Mouse (Mus musculus): ENCODE measurements around the gene Zfp655. TPM values are rescaled to one million over a fixed set of nuclear protein-coding genes. Genes with fewer than 3 reads are reported as not detected.

The Zfp655 gene
- polyA plus RNA-seq (2016; fragmentation: Nextera tagmentation; extraction: Ambion mirVana), result 37.4 and 38.0 TPM in 2 replicates

- Histone ChIP-seq H3K4me1 (peaks cover 21% of the 10 kb centered on the region), H3K27ac (peak within 1 kb of the TSS; percentile 85), H3K4me3 (replicated peaks) (peak within 1 kb of the TSS; percentile 99), H3K4me2 (peak within 1 kb of the TSS; percentile 73), H3K36me3 (replicated peaks) (peaks cover 31% of the 10 kb centered on the region), H3K9ac (peak within 1 kb of the TSS; percentile 98), H3K9me3 (no peaks in the 10 kb centered on the region), H3K27me3 (0 out of 2 replicates have a peak, but pooled peaks cover 3% of the 10 kb centered on the region)
- peak; percentile 98 for ATAC-seq (ENCODE audit: low FRiP score)
- WGBS, result under 1% methylated on average over 42 of the region's 42 CpGs
Observed at GRCm38 (mm10) chr5:145231367-145231871, at the start of gene Zfp655. TSS of gene Zfp655 (plus strand) at chr5:145231715.

- no peaks in the 10 kb centered on the region for H3K9me3 ChIP-seq
- ATAC-seq (ENCODE audit: low FRiP score), result no peak
- H3K36me3 ChIP-seq (replicated peaks), result peaks cover 73% of the 10 kb centered on the region
- no peak overlapping the region for H3K27ac ChIP-seq
- no peak overlapping the region for H3K4me2 ChIP-seq
- H3K27me3 ChIP-seq, result no peaks in the 10 kb centered on the region
- no peak overlapping the region for H3K9ac ChIP-seq
- H3K4me1 ChIP-seq, result peaks cover 8% of the 10 kb centered on the region
- H3K4me3 ChIP-seq (replicated peaks), result no peak overlapping the region
- WGBS, result 93% methylated on average over 2 of the region's 2 CpGs
Observed at GRCm38 (mm10) chr5:145185244-145185643, 46.3 kb upstream of the Zfp655 start.

- H3K9ac ChIP-seq, result no peak overlapping the region
- peaks cover 12% of the 10 kb centered on the region for H3K4me1 ChIP-seq
- H3K36me3 ChIP-seq (replicated peaks), result peaks cover 39% of the 10 kb centered on the region
- H3K4me2 ChIP-seq, result no peak overlapping the region
- ATAC-seq (ENCODE audit: low FRiP score), result no peak
- no peak overlapping the region for H3K27ac ChIP-seq
- H3K9me3 ChIP-seq, result no peaks in the 10 kb centered on the region
- H3K4me3 ChIP-seq (replicated peaks), result no peak overlapping the region
- no peaks in the 10 kb centered on the region for H3K27me3 ChIP-seq
- WGBS, result 95% methylated on average over 6 of the region's 6 CpGs
Observed at GRCm38 (mm10) chr5:145189416-145189815, 42.1 kb upstream of the Zfp655 start.

- H3K27me3 ChIP-seq, result no peaks in the 10 kb centered on the region
- no peaks in the 10 kb centered on the region for H3K9me3 ChIP-seq
- peak overlapping the region; percentile 73 for H3K4me2 ChIP-seq
- H3K27ac ChIP-seq, result no peak overlapping the region
- no peak for ATAC-seq (ENCODE audit: low FRiP score)
- WGBS, result 59% methylated on average over 5 of the region's 5 CpGs
- H3K9ac ChIP-seq, result peak overlapping the region; percentile 96
- H3K4me3 ChIP-seq (replicated peaks), result peak overlapping the region; percentile 88
- H3K4me1 ChIP-seq, result peaks cover 12% of the 10 kb centered on the region
- peaks cover 40% of the 10 kb centered on the region for H3K36me3 ChIP-seq (replicated peaks)
Observed at GRCm38 (mm10) chr5:145190373-145190772, 41.1 kb upstream of the Zfp655 start.

- 1% methylated on average over 41 of the region's 41 CpGs for WGBS
- peaks cover 39% of the 10 kb centered on the region for H3K36me3 ChIP-seq (replicated peaks)
Observed at GRCm38 (mm10) chr5:145190875-145191798, 40.4 kb upstream of the Zfp655 start.

GRCm38 (mm10) chr5:145191962-145192361 lies 39.6 kb upstream of the Zfp655 start, which contains the start of gene Atp5j2:
TSS of gene Atp5j2 (minus strand) at chr5:145192062.
- whole genome bisulfite sequencing, result 85% methylated on average over 2 of the region's 2 CpGs
- peaks cover 12% of the 10 kb centered on the region for H3K4me1 ChIP-seq
- H3K27me3 ChIP-seq, result no peaks in the 10 kb centered on the region
- H3K4me3 ChIP-seq (replicated peaks), result peak within 1 kb of the TSS; percentile 88
- no peaks in the 10 kb centered on the region for H3K9me3 ChIP-seq
- H3K9ac ChIP-seq, result peak within 1 kb of the TSS; percentile 96
- peaks cover 31% of the 10 kb centered on the region for H3K36me3 ChIP-seq (replicated peaks)
- ATAC-seq (ENCODE audit: low FRiP score), result no peak
- peak within 1 kb of the TSS; percentile 73 for H3K4me2 ChIP-seq
- peak within 1 kb of the TSS; percentile 82 for H3K27ac ChIP-seq

More at GRCm38 (mm10) chr5:145190875-145191798, 40.4 kb upstream of the Zfp655 start:
- H3K4me1 ChIP-seq, result peaks cover 12% of the 10 kb centered on the region
- H3K27me3 ChIP-seq, result no peaks in the 10 kb centered on the region
- peak overlapping the region; percentile 88 for H3K4me3 ChIP-seq (replicated peaks)
- ATAC-seq (ENCODE audit: low FRiP score), result peak; percentile 92
- peak overlapping the region; percentile 73 for H3K4me2 ChIP-seq
- peak overlapping the region; percentile 96 for H3K9ac ChIP-seq
- H3K27ac ChIP-seq, result peak overlapping the region; percentile 82
- no peaks in the 10 kb centered on the region for H3K9me3 ChIP-seq

- WGBS, result 78% methylated on average over 7 of the region's 7 CpGs
- H3K4me3 ChIP-seq (replicated peaks), result no peak overlapping the region
- H3K9ac ChIP-seq, result 0 out of 2 replicates have a peak overlapping the region, but pooled peaks have one; percentile 70
Observed at GRCm38 (mm10) chr5:145200387-145200786, 31.1 kb upstream of the Zfp655 start.

GRCm38 (mm10) chr5:145201321-145201991 lies 30.1 kb upstream of the Zfp655 start, which contains the start of gene Zkscan14:
TSS of gene Zkscan14 (minus strand) at chr5:145201868.
- WGBS, result 2% methylated on average over 37 of the region's 37 CpGs

More at GRCm38 (mm10) chr5:145200387-145200786, 31.1 kb upstream of the Zfp655 start:
- H3K36me3 ChIP-seq (replicated peaks), result peaks cover 7% of the 10 kb centered on the region
- H3K4me1 ChIP-seq, result peaks cover 26% of the 10 kb centered on the region
- H3K9me3 ChIP-seq, result no peaks in the 10 kb centered on the region
- H3K4me2 ChIP-seq, result 0 out of 2 replicates have a peak overlapping the region, but pooled peaks have one; percentile 9
- H3K27ac ChIP-seq, result no peak overlapping the region
- no peaks in the 10 kb centered on the region for H3K27me3 ChIP-seq
- no peak for ATAC-seq (ENCODE audit: low FRiP score)

GRCm38 (mm10) chr5:145202446-145202845 lies 29.1 kb upstream of the Zfp655 start:
- 55% methylated on average over 3 of the region's 3 CpGs for WGBS
- peaks cover 8% of the 10 kb centered on the region for H3K36me3 ChIP-seq (replicated peaks)
- no peaks in the 10 kb centered on the region for H3K9me3 ChIP-seq
- ATAC-seq (ENCODE audit: low FRiP score), result no peak
- H3K9ac ChIP-seq, result no peak overlapping the region
- no peak overlapping the region for H3K27ac ChIP-seq
- H3K4me2 ChIP-seq, result no peak overlapping the region
- peaks cover 32% of the 10 kb centered on the region for H3K4me1 ChIP-seq
- H3K27me3 ChIP-seq, result no peaks in the 10 kb centered on the region
- H3K4me3 ChIP-seq (replicated peaks), result 0 out of 2 replicates have a peak overlapping the region, but pooled peaks have one; percentile 4

More at GRCm38 (mm10) chr5:145201321-145201991, 30.1 kb upstream of the Zfp655 start, which contains the start of gene Zkscan14:
- Histone ChIP-seq H3K9ac (peak within 1 kb of the TSS; percentile 70), H3K4me3 (replicated peaks) (peak within 1 kb of the TSS; percentile 77), H3K27ac (peak within 1 kb of the TSS; percentile 50), H3K4me2 (peak within 1 kb of the TSS; percentile 97), H3K27me3 (no peaks in the 10 kb centered on the region), H3K9me3 (no peaks in the 10 kb centered on the region), H3K36me3 (replicated peaks) (no peaks in the 10 kb centered on the region), H3K4me1 (peaks cover 32% of the 10 kb centered on the region)
- peak; percentile 15 for ATAC-seq (ENCODE audit: low FRiP score)

- Histone ChIP-seq H3K27ac (peak within 1 kb of the TSS; percentile 87), H3K27me3 (no peaks in the 10 kb centered on the region), H3K4me1 (peaks cover 32% of the 10 kb centered on the region), H3K36me3 (replicated peaks) (peaks cover 14% of the 10 kb centered on the region), H3K4me2 (peak within 1 kb of the TSS; percentile 59), H3K4me3 (replicated peaks) (peak within 1 kb of the TSS; percentile 58), H3K9ac (peak within 1 kb of the TSS; percentile 61), H3K9me3 (no peaks in the 10 kb centered on the region)
- WGBS, result under 1% methylated on average over 22 of the region's 22 CpGs
- ATAC-seq (ENCODE audit: low FRiP score), result peak; percentile 94
Observed at GRCm38 (mm10) chr5:145203936-145204691, 27.4 kb upstream of the Zfp655 start, which contains the start of gene Zkscan5. TSS of gene Zkscan5 (plus strand) at chr5:145204562.

- H3K4me2 ChIP-seq, result peak overlapping the region; percentile 59
- no peak overlapping the region for H3K27ac ChIP-seq
- H3K4me3 ChIP-seq (replicated peaks), result peak overlapping the region; percentile 58
- no peak for ATAC-seq (ENCODE audit: low FRiP score)
- no peak overlapping the region for H3K9ac ChIP-seq
- H3K27me3 ChIP-seq, result no peaks in the 10 kb centered on the region
- WGBS, result 19% methylated on average over 9 of the region's 9 CpGs
- no peaks in the 10 kb centered on the region for H3K9me3 ChIP-seq
- H3K4me1 ChIP-seq, result peaks cover 32% of the 10 kb centered on the region
- H3K36me3 ChIP-seq (replicated peaks), result peaks cover 19% of the 10 kb centered on the region
Observed at GRCm38 (mm10) chr5:145205041-145205440, 26.5 kb upstream of the Zfp655 start.

All from forebrain, embryonic 12.5 days (tissue).